Mouse (Mus musculus) kidney, postnatal 36 days (tissue): ENCODE measurements around the gene Aff1.

Experiments
- DNase-seq, 2 experiments: peaks; one replicate each; pipeline ENCODE4 v3.0.0; 2021 to 2022; ENCODE audit warnings: mixed read lengths in 2 of 2

Aff1 gene

GRCm38 (mm10) chr5:103694094-103694493 lies 1.9 kb downstream of the Aff1 start:
- DNase-seq, result no peak

- no peak for DNase-seq
Measured at GRCm38 (mm10) chr5:103697875-103698491, 5.8 kb downstream of the Aff1 start.

- DNase-seq, result no peak
Measured at GRCm38 (mm10) chr5:103698577-103698976, 6.4 kb downstream of the Aff1 start.

GRCm38 (mm10) chr5:103699537-103699936 lies 7.4 kb downstream of the Aff1 start:
- no peak for DNase-seq

GRCm38 (mm10) chr5:103700661-103701060 lies 8.5 kb downstream of the Aff1 start:
- DNase-seq, result no peak

GRCm38 (mm10) chr5:103701466-103701865 lies 9.3 kb downstream of the Aff1 start:
- DNase-seq, result peak in 1 of 2 experiments; percentile 27

- no peak for DNase-seq
Measured at GRCm38 (mm10) chr5:103702527-103702926, 10.4 kb downstream of the Aff1 start.

GRCm38 (mm10) chr5:103705331-103705730 lies 13.2 kb downstream of the Aff1 start:
- no peak for DNase-seq

GRCm38 (mm10) chr5:103705874-103706273 lies 13.7 kb downstream of the Aff1 start:
- no peak for DNase-seq

GRCm38 (mm10) chr5:103709044-103709443 lies 16.9 kb downstream of the Aff1 start:
- DNase-seq, result peak in 1 of 2 experiments; percentile 27

GRCm38 (mm10) chr5:103711886-103712285 lies 19.7 kb downstream of the Aff1 start:
- no peak for DNase-seq

GRCm38 (mm10) chr5:103713422-103713821 lies 21.2 kb downstream of the Aff1 start:
- DNase-seq, result no peak

- DNase-seq, result no peak
Measured at GRCm38 (mm10) chr5:103714943-103715342, 22.8 kb downstream of the Aff1 start.

- no peak for DNase-seq
Measured at GRCm38 (mm10) chr5:103716824-103717342, 24.7 kb downstream of the Aff1 start.

GRCm38 (mm10) chr5:103719131-103719530 lies 27.0 kb downstream of the Aff1 start:
- DNase-seq, result no peak

GRCm38 (mm10) chr5:103719851-103720250 lies 27.7 kb downstream of the Aff1 start:
- DNase-seq, result no peak

- no peak for DNase-seq
Measured at GRCm38 (mm10) chr5:103720967-103721366, 28.8 kb downstream of the Aff1 start.

GRCm38 (mm10) chr5:103721490-103721889 lies 29.3 kb downstream of the Aff1 start:
- no peak for DNase-seq

- DNase-seq, result no peak
Measured at GRCm38 (mm10) chr5:103722721-103723120, 30.5 kb downstream of the Aff1 start.

- DNase-seq, result no peak
Measured at GRCm38 (mm10) chr5:103724384-103724783, 32.2 kb downstream of the Aff1 start.

GRCm38 (mm10) chr5:103724823-103725222 lies 32.6 kb downstream of the Aff1 start:
- DNase-seq, result no peak

- DNase-seq, result no peak
Measured at GRCm38 (mm10) chr5:103725268-103726149, 33.3 kb downstream of the Aff1 start.

GRCm38 (mm10) chr5:103726281-103726938 lies 34.2 kb downstream of the Aff1 start:
- DNase-seq, result no peak
